Mouse (Mus musculus) liver, embryonic 16.5 days (tissue): ENCODE measurements around the gene Sox5. TPM values are rescaled to one million over a fixed set of nuclear protein-coding genes. Genes with fewer than 3 reads are reported as not detected.

ENCODE experiments used
- ATAC-seq: fragments of 200-750 bp; cut with Nextera tagmentation; 2 replicates; pipeline ENCODE4 v1.8.0; 2017; ENCODE audit warnings: low read depth, mild to moderate bottlenecking, moderate number of reproducible peaks, moderate library complexity
- H3K27ac ChIP-seq: fragments of 300-500 bp; sonication (generic); 2 replicates; pipeline ENCODE4 v1.5.1; 2014; ENCODE audit warnings: mild to moderate bottlenecking, low read length
- H3K27me3 ChIP-seq: fragments of 300-500 bp; sonication (generic); 2 replicates; pipeline ENCODE4 v1.6.1; 2014; ENCODE audit warnings: low read depth, low read length, mixed read lengths; ENCODE audit not compliant: control insufficient read depth, insufficient read depth
- H3K36me3 ChIP-seq: fragments of 300-500 bp; sonication (generic); 2 replicates; pipeline ENCODE4 v1.6.1; 2014; ENCODE audit warnings: mild to moderate bottlenecking; ENCODE audit not compliant: control insufficient read depth, insufficient read depth
- H3K4me1 ChIP-seq: fragments of 300-500 bp; sonication (generic); 2 replicates; pipeline ENCODE4 v1.6.1; 2014; ENCODE audit warnings: low read depth, low read length, mixed read lengths; ENCODE audit not compliant: control insufficient read depth
- H3K4me2 ChIP-seq: fragments of 300-500 bp; sonication (generic); 2 replicates; pipeline ENCODE4 v1.6.1; 2014; ENCODE audit warnings: low read depth, low read length, mixed read lengths
- H3K4me3 ChIP-seq: fragments of 300-500 bp; sonication (generic); 2 replicates; pipeline ENCODE4 v1.5.1; 2014; ENCODE audit warnings: low read depth, mild to moderate bottlenecking, low read length
- H3K9ac ChIP-seq: fragments of 300-500 bp; sonication (generic); 2 replicates; pipeline ENCODE4 v1.6.1; 2014; ENCODE audit warnings: low read depth, low read length
- H3K9me3 ChIP-seq: fragments of 300-500 bp; sonication (generic); replicated peaks from 2 replicates; pipeline ENCODE4 v1.6.1; 2016; ENCODE audit warnings: low read length; ENCODE audit not compliant: control insufficient read depth
- WGBS: fragments of 180-500 bp; shearing (Covaris S2); extraction: QIAGEN DNeasy Blood & Tissue Kit; methylation state at CpG from one replicate; pipeline ENCODE4 v1.1.7; 2014; ENCODE audit not compliant: insufficient replicate concordance; 5-methylcytosine and 5-hydroxymethylcytosine counted together
- polyA plus RNA-seq: library from polyadenylated mRNA; unstranded; fragments of >200 nt; fragmentation: Nextera tagmentation; extraction: Ambion mirVana; gene quantifications from 2 replicates; pipeline ENCODE4 v1.2.1, GENCODE M21; 2015

Sox5 gene
- polyA plus RNA-seq, 1 experiment from 2014 or later: 7.5 TPM

DNA sequence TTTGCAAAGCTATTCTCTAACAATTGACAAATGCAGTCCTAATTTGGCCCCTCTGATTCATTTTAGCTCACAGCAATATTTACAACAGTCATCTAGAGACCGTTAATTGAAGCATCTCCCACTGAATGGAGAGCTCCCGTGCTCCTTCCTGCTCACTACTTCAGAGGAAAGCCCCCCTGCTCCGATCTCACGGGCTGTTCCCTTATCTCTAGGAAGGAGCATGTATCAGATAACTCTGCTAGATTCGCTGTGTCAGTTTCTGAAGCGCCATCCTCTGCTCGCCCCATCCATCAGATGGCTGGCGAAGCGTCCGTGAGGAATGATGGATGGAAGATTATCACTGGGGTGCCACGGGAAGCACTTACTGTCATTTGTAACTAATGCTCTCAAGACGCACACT lies 926.4 kb downstream of the Sox5 start:
- Histone ChIP-seq H3K36me3 (no peaks in the 10 kb centered on the region), H3K9ac (no peak overlapping the region), H3K27ac (no peak overlapping the region), H3K4me2 (no peak overlapping the region), H3K9me3 (no peaks in the 10 kb centered on the region), H3K4me1 (no peaks in the 10 kb centered on the region), H3K27me3 (no peaks in the 10 kb centered on the region), H3K4me3 (no peak overlapping the region)
- ATAC-seq: no peak
- 37% methylated on average over 12 of the region's 12 CpGs for WGBS

GRCm38 (mm10) chr6:143854031-143854430 lies 927.7 kb downstream of the Sox5 start:
- H3K4me2 ChIP-seq: no peak overlapping the region
- H3K36me3 ChIP-seq: no peaks in the 10 kb centered on the region
- H3K9ac ChIP-seq: no peak overlapping the region
- no peaks in the 10 kb centered on the region for H3K9me3 ChIP-seq
- 75% methylated on average over 3 of the region's 3 CpGs for WGBS
- no peak overlapping the region for H3K27ac ChIP-seq
- H3K4me3 ChIP-seq: no peak overlapping the region
- H3K4me1 ChIP-seq: no peaks in the 10 kb centered on the region
- no peak for ATAC-seq
- no peaks in the 10 kb centered on the region for H3K27me3 ChIP-seq

GRCm38 (mm10) chr6:143845761-143846160 lies 936.0 kb downstream of the Sox5 start:
- H3K27ac ChIP-seq: no peak overlapping the region
- ATAC-seq: no peak
- H3K4me3 ChIP-seq: no peak overlapping the region

DNA sequence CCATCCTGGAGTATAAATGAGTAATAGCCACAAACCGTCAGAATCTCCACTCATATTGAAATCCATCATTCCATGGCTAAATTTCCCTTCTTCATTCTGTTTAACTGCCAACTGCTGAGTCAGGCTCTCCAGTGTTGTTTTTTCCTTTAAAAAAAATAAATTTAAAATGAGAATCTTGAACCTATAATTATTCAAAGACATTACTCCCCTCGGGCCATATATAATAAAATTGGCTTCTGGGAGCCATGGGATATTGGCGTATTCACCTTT lies 937.1 kb downstream of the Sox5 start:
- Histone ChIP-seq H3K4me2 (no peak overlapping the region), H3K27me3 (no peaks in the 10 kb centered on the region), H3K4me3 (no peak overlapping the region), H3K4me1 (peaks cover 4% of the 10 kb centered on the region), H3K27ac (no peak overlapping the region), H3K9ac (no peak overlapping the region), H3K36me3 (no peaks in the 10 kb centered on the region), H3K9me3 (no peaks in the 10 kb centered on the region)
- 72% methylated on average over 3 of the region's 3 CpGs for WGBS
- ATAC-seq: no peak

More at GRCm38 (mm10) chr6:143845761-143846160, 936.0 kb downstream of the Sox5 start:
- H3K9ac ChIP-seq: no peak overlapping the region
- no peak overlapping the region for H3K4me2 ChIP-seq
- H3K27me3 ChIP-seq: no peaks in the 10 kb centered on the region
- H3K4me1 ChIP-seq: peaks cover 4% of the 10 kb centered on the region
- no peaks in the 10 kb centered on the region for H3K36me3 ChIP-seq
- H3K9me3 ChIP-seq: no peaks in the 10 kb centered on the region

GRCm38 (mm10) chr6:143843933-143844700 lies 937.7 kb downstream of the Sox5 start:
- no peaks in the 10 kb centered on the region for H3K27me3 ChIP-seq
- 50% methylated on average over 10 of the region's 10 CpGs for WGBS
- peak; percentile 81 for ATAC-seq
- H3K4me2 ChIP-seq: no peak overlapping the region
- no peaks in the 10 kb centered on the region for H3K36me3 ChIP-seq
- H3K9me3 ChIP-seq: no peaks in the 10 kb centered on the region
- H3K9ac ChIP-seq: no peak overlapping the region
- H3K4me3 ChIP-seq: no peak overlapping the region
- no peak overlapping the region for H3K27ac ChIP-seq
- H3K4me1 ChIP-seq: peaks cover 4% of the 10 kb centered on the region

DNA sequence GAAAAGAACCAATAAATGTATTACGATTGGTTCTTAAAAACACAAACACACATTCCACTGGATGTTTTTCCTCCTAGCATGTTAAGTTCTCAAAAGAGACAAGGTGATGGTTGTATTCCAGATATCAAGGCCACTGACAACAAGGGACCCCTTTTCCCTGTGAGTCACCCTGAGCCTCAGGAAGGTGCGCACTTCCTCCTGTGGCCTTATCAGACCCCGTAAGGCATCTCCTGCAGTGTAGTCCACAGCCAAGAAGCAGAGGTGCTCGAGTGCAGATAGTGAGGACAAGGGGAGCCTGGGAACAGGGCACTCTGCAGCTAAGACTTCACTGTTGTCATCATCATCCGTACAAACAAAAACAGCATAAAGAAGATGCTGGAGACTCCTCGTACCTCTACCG lies 939.8 kb downstream of the Sox5 start:
- no peaks in the 10 kb centered on the region for H3K36me3 ChIP-seq
- H3K27ac ChIP-seq: no peak overlapping the region
- no peaks in the 10 kb centered on the region for H3K27me3 ChIP-seq
- H3K4me3 ChIP-seq: no peak overlapping the region
- no peak overlapping the region for H3K9ac ChIP-seq
- ATAC-seq: peak; percentile 82
- 40% methylated on average over 7 of the region's 7 CpGs for WGBS
- H3K4me1 ChIP-seq: peaks cover 4% of the 10 kb centered on the region
- no peaks in the 10 kb centered on the region for H3K9me3 ChIP-seq
- H3K4me2 ChIP-seq: no peak overlapping the region

GRCm38 (mm10) chr6:143841109-143841638 lies 940.6 kb downstream of the Sox5 start:
- H3K27me3 ChIP-seq: no peaks in the 10 kb centered on the region
- H3K9me3 ChIP-seq: no peaks in the 10 kb centered on the region
- no peaks in the 10 kb centered on the region for H3K36me3 ChIP-seq
- H3K4me3 ChIP-seq: no peak overlapping the region
- no peak overlapping the region for H3K9ac ChIP-seq
- H3K27ac ChIP-seq: no peak overlapping the region
- no peak for ATAC-seq
- WGBS: 64% methylated on average over 15 of the region's 15 CpGs
- H3K4me2 ChIP-seq: no peak overlapping the region
- H3K4me1 ChIP-seq: peaks cover 4% of the 10 kb centered on the region

DNA sequence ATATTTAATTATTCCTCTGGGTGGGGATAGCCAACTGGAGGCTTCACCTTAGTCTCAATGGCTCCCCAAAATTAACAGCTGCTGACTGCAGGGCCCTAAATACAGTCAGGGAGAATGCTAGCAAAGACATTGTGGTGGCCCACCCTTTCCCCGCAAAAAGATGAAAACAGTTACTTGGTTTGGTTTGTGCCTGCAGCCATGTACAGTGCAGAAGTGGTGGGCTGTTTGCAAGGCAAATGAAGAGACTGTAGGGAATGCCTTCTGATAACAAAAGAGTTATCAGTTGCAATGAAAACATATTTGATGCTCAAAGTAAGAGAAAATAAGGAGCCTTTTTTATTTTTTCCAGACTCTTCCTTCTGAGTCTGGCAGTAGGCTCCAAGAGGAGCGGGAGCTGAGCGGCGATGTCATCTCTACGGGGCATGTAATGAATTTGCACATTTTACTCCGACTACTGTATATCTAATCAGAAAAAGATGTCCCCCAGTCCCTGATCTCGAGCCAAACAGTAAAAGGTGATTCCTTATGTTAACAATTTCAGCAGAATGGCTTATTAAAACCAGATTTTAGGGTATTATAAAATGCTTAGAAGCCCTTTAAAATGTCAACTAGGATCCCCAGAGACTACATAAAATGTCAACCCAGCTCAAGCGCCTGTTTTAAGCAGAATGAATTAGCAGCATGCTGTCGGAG lies 943.2 kb downstream of the Sox5 start:
- Histone ChIP-seq H3K4me2 (no peak overlapping the region), H3K9me3 (no peaks in the 10 kb centered on the region), H3K27me3 (no peaks in the 10 kb centered on the region), H3K36me3 (no peaks in the 10 kb centered on the region), H3K27ac (no peak overlapping the region), H3K4me1 (peaks cover 4% of the 10 kb centered on the region), H3K4me3 (no peak overlapping the region), H3K9ac (no peak overlapping the region)
- no peak for ATAC-seq
- WGBS: 49% methylated on average over 9 of the region's 9 CpGs

DNA sequence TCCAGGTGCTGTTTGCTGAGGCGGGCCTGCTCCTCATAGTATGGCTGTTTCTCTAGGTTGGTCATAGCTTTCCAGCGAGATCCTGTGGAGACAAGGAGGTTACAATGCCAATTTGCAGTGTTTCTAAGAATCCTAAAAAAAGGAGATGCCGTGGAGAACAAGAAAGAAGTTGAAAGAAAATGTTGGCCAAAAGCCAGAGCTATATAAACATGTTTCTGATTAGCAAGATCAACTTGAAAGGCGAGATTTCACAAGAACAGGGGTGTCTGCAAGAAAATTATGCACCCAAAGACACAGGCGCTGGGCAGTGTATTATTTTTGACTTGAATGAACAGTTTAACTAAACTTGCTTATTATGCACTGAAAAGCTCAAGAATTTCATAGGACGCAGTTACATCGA lies 946.4 kb downstream of the Sox5 start:
- Histone ChIP-seq H3K4me1 (no peaks in the 10 kb centered on the region; the same call in 1 of the 2 replicates), H3K4me3 (no peak overlapping the region), H3K9ac (no peak overlapping the region), H3K9me3 (no peaks in the 10 kb centered on the region), H3K36me3 (no peaks in the 10 kb centered on the region), H3K4me2 (no peak overlapping the region), H3K27ac (no peak overlapping the region), H3K27me3 (no peaks in the 10 kb centered on the region)
- 71% methylated on average over 7 of the region's 7 CpGs for whole genome bisulfite sequencing
- ATAC-seq: no peak
